Mouse (Mus musculus) CH12.LX (cell line): ENCODE data around the gene Sav1. TPM values are rescaled to one million over a fixed set of nuclear protein-coding genes. Genes with fewer than 3 reads are reported as not detected.
A peak's percentile ranks its signal among the peaks of the same experiment; 100 is the strongest.

Source experiments
- DNase-seq: peaks from one replicate; pipeline ENCODE4 v3.0.0-alpha.2; 2013; ENCODE audit errors: extremely low read depth
- H3K27ac ChIP-seq: 2 replicates; pipeline ENCODE4 v1.5.1; 2012; ENCODE audit warnings: low read depth, mild to moderate bottlenecking, control low read depth, moderate library complexity; ENCODE audit not compliant: insufficient read depth
- H3K27me3 ChIP-seq: replicated peaks from 2 replicates; pipeline ENCODE3; 2012; ENCODE audit warnings: inconsistent platforms
- H3K36me3 ChIP-seq, 2 experiments: replicated peaks in 1 of 2; 2 replicates each; pipeline versions ENCODE3 to v1.6.1; 2012; ENCODE audit warnings: inconsistent platforms in 1 of 2, low read length in 1 of 2, mild to moderate bottlenecking in 1 of 2, mixed read lengths in 1 of 2, moderate library complexity in 1 of 2; ENCODE audit not compliant: control insufficient read depth in 1 of 2, insufficient read depth in 1 of 2
- H3K4me1 ChIP-seq, 2 experiments: 2 replicates each; pipeline ENCODE4 v1.6.1; 2012; ENCODE audit warnings: inconsistent platforms in 1 of 2, moderate library complexity in 1 of 2; ENCODE audit not compliant: insufficient read depth in 2 of 2, control insufficient read depth in 1 of 2
- H3K4me2 ChIP-seq: 2 replicates; pipeline ENCODE4 v1.6.1; 2012; ENCODE audit warnings: low read depth, mild to moderate bottlenecking, control low read depth; ENCODE audit not compliant: poor library complexity, insufficient read depth, severe bottlenecking
- H3K4me3 ChIP-seq, 3 experiments: fragments of 150-350 bp in 1 of 3; sonication (generic) in 1 of 3; replicated peaks in 1 of 3; 2 replicates each; pipeline versions ENCODE3 to v1.5.1; 2011 to 2012; ENCODE audit warnings: low read depth in 2 of 3, low read length in 2 of 3, mild to moderate bottlenecking in 2 of 3, moderate library complexity in 2 of 3, control low read depth in 1 of 3, improper control_type of control experiment in 1 of 3, inconsistent platforms in 1 of 3, mixed read lengths in 1 of 3; ENCODE audit not compliant: poor library complexity in 1 of 3
- H3K79me2 ChIP-seq: replicated peaks from 2 replicates; pipeline ENCODE4 v1.6.1; 2012; ENCODE audit warnings: mild to moderate bottlenecking, moderate library complexity; ENCODE audit not compliant: control insufficient read depth, poor library complexity, insufficient read depth, severe bottlenecking; ENCODE audit errors: extremely low read depth
- H3K9ac ChIP-seq: 2 replicates; pipeline ENCODE4 v1.6.1; 2012; ENCODE audit warnings: low read depth, mild to moderate bottlenecking, control low read depth, moderate library complexity; ENCODE audit not compliant: insufficient read depth
- H3K9me3 ChIP-seq: replicated peaks from 2 replicates; pipeline ENCODE3; 2012; ENCODE audit warnings: low read length, inconsistent platforms, mixed read lengths
- ELF1 ChIP-seq: IDR thresholded peaks from 2 replicates; pipeline ENCODE4 v1.6.1; 2014; ENCODE audit warnings: low read depth, mild to moderate bottlenecking, inconsistent platforms, low read length, improper control_type of control experiment
- EP300 ChIP-seq: IDR thresholded peaks from 2 replicates; pipeline ENCODE4 v1.6.1; 2011; ENCODE audit warnings: low read length, improper control_type of control experiment
- IRF4 ChIP-seq: IDR thresholded peaks from 2 replicates; pipeline ENCODE4 v1.6.1; 2014; ENCODE audit warnings: low read depth, mild to moderate bottlenecking, inconsistent platforms, low read length, improper control_type of control experiment
- KAT2A ChIP-seq: IDR thresholded peaks from 2 replicates; pipeline ENCODE4 v1.6.1; 2012; ENCODE audit warnings: low read length, improper control_type of control experiment, inconsistent platforms; ENCODE audit not compliant: insufficient replicate concordance
- MAFK ChIP-seq: IDR thresholded peaks from 2 replicates; pipeline ENCODE4 v1.6.1; 2011; ENCODE audit warnings: low read length, improper control_type of control experiment; ENCODE audit not compliant: insufficient replicate concordance
- MAX ChIP-seq: IDR thresholded peaks from 2 replicates; pipeline ENCODE4 v1.6.1; 2011; ENCODE audit warnings: low read length, improper control_type of control experiment
- MEF2A ChIP-seq: IDR thresholded peaks from 2 replicates; pipeline ENCODE4 v1.6.1; 2014; ENCODE audit warnings: low read depth, mild to moderate bottlenecking, inconsistent platforms, low read length, improper control_type of control experiment, borderline replicate concordance
- PAX5 ChIP-seq: IDR thresholded peaks from 2 replicates; pipeline ENCODE4 v1.6.1; 2012; ENCODE audit warnings: low read length, inconsistent platforms, mixed read lengths
- POLR2A ChIP-seq: IDR thresholded peaks from 2 replicates; pipeline ENCODE4 v1.6.1; 2011; ENCODE audit warnings: low read depth, mild to moderate bottlenecking, improper control_type of control experiment, low read length
- RAD21 ChIP-seq: IDR thresholded peaks from 2 replicates; pipeline ENCODE4 v1.6.1; 2011; ENCODE audit warnings: low read depth, mild to moderate bottlenecking, low read length, improper control_type of control experiment, moderate library complexity
- RCOR1 ChIP-seq: conservative IDR thresholded peaks from 2 replicates; pipeline ENCODE4 v1.6.1; 2012; ENCODE audit warnings: low read depth, mild to moderate bottlenecking, inconsistent platforms, low read length, improper control_type of control experiment
- SMC3 ChIP-seq: IDR thresholded peaks from 2 replicates; pipeline ENCODE4 v1.6.1; 2011; ENCODE audit warnings: low read depth, low read length, improper control_type of control experiment
- TCF12 ChIP-seq: IDR thresholded peaks from 2 replicates; pipeline ENCODE4 v1.6.1; 2014; ENCODE audit warnings: low read depth, mild to moderate bottlenecking, inconsistent platforms, low read length, improper control_type of control experiment
- UBTF ChIP-seq: IDR thresholded peaks from 2 replicates; pipeline ENCODE4 v1.6.1; 2012; ENCODE audit warnings: low read depth, mild to moderate bottlenecking, inconsistent platforms, low read length, improper control_type of control experiment, moderate library complexity
- USF1 ChIP-seq: IDR thresholded peaks from 2 replicates; pipeline ENCODE4 v1.6.1; 2014; ENCODE audit warnings: low read depth, mild to moderate bottlenecking, inconsistent platforms, low read length, improper control_type of control experiment
- ZC3H11A ChIP-seq: IDR thresholded peaks from 2 replicates; pipeline ENCODE4 v1.6.1; 2012; ENCODE audit warnings: low read depth, mild to moderate bottlenecking, inconsistent platforms, low read length, improper control_type of control experiment
- ZKSCAN1 ChIP-seq: IDR thresholded peaks from 2 replicates; pipeline ENCODE4 v1.6.1; 2012; ENCODE audit warnings: low read depth, inconsistent platforms, low read length, improper control_type of control experiment, borderline replicate concordance
- ZMIZ1 ChIP-seq: IDR thresholded peaks from 2 replicates; pipeline ENCODE4 v1.6.1; 2012; ENCODE audit warnings: low read depth, mild to moderate bottlenecking, inconsistent platforms, low read length, improper control_type of control experiment
- ZNF384 ChIP-seq: IDR thresholded peaks from 2 replicates; pipeline ENCODE4 v1.6.1; 2012; ENCODE audit warnings: low read depth, low read length, improper control_type of control experiment, inconsistent platforms
- dilution Hi-C: fragments of 300-500 bp; cut with MboI; formaldehyde crosslinking; loops from 2 replicates; pipeline ENCODE4 v1.14.3; 2020; ENCODE audit warnings: low sequenced_read_pairs; ENCODE audit not compliant: extremely low pct_unique_long_range_greater_than_20kb, extremely low pct_ligation_motif_present
- in situ Hi-C: fragments of 300-500 bp; cut with MboI; formaldehyde crosslinking; loops from 3 replicates; pipeline ENCODE4 v1.14.3; 2019; ENCODE audit warnings: low sequenced_read_pairs, low pct_ligation_motif_present, low pct_unique_long_range_greater_than_20kb, mixed read lengths
- polyA plus RNA-seq: library from polyadenylated mRNA; unstranded; fragments of >175 nt; gene quantifications from 2 replicates; pipeline ENCODE4 v1.2.1, GENCODE M21; 2012; ENCODE audit warnings: low read depth; ENCODE audit not compliant: insufficient read length
- total RNA-seq, 2 experiments: library from RNA; depleted of rRNA; stranded (reverse); fragments of 300-350 nt in 1 of 2; fragments of >200 nt in 1 of 2; gene quantifications; 2 replicates each; pipeline ENCODE4 v1.2.3; 2012 to 2014

The Sav1 gene
- total and polyA plus RNA-seq, 3 experiments: 13.7 to 31.7 (median 28.1) TPM

DNA sequence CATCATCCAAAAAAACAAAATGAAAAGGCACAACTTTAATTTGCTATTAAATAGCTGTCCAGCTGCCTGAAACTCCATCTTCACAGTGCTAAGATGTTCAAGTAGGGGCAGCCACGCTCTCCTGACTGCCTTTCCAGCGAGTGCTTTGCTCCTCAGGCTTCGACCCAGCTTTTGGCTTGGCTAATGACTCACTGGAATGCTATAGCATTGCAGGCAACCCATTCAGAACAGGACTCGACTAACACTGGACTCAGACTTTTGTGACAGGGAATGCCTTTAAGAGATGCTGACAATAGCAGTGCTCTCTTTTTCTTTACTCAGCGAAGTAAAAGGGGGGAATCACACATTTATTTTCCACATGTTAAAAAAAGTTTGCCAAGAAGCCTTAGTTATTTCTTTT lies 24.9 kb upstream of the Sav1 start:
- Histone ChIP-seq H3K9ac (no peak overlapping the region), H3K27me3 (no peaks in the 10 kb centered on the region), H3K4me3 (no peak overlapping the region), H3K36me3 (peaks cover 12 to 55% of the 10 kb centered on the region in 2 experiments), H3K4me1 (peaks cover 0 to 10% of the 10 kb centered on the region in 2 experiments; a peak in 2 of 4 replicates), H3K27ac (no peak overlapping the region), H3K4me2 (no peak overlapping the region), H3K9me3 (peaks cover 6% of the 10 kb centered on the region), H3K79me2 (no peaks in the 10 kb centered on the region)
- TF ChIP-seq EP300 (no peak), MAX (no peak), KAT2A (no peak), ZNF384 (no peak), USF1 (no peak), ZMIZ1 (no peak), UBTF (no peak)
- no peak for DNase-seq
- in situ Hi-C loops (no loop called here), dilution Hi-C loops (no loop called here)

DNA sequence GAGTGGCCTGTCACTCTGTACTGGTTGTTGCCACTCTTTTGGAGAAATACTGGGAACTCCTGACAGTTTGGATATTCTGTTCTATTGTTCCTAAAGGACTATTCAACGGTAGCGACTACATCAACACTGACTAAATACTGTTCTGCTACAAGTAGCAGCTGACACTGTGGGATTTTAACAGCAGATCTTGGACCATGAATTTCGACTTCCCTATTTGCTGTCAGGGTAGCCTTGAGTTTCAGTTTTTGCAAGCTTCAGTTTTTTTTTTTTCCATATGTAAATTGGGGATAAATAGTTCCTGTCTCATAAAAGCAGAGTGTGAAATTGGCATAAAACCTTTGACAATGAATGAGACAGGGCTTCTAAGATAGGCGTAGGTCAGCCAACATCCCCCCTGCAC lies 23.6 kb upstream of the Sav1 start:
- peaks cover 0 to 10% of the 10 kb centered on the region in 2 experiments; a peak in 2 of 4 replicates for H3K4me1 ChIP-seq
- no peak for DNase-seq
- dilution Hi-C loops: no loop called here
- no peak overlapping the region for H3K9ac ChIP-seq
- TF ChIP-seq ZNF384: peak; percentile 59
- TF ChIP-seq ZKSCAN1: no peak
- no peak for TF ChIP-seq RCOR1
- no peak overlapping the region for H3K27ac ChIP-seq
- H3K36me3 ChIP-seq: peaks cover 9 to 41% of the 10 kb centered on the region in 2 experiments
- H3K4me3 ChIP-seq: no peak overlapping the region
- H3K79me2 ChIP-seq: no peaks in the 10 kb centered on the region
- no peak overlapping the region for H3K4me2 ChIP-seq
- no peaks in the 10 kb centered on the region for H3K27me3 ChIP-seq
- in situ Hi-C loops: no loop called here
- peaks cover 6% of the 10 kb centered on the region for H3K9me3 ChIP-seq

DNA sequence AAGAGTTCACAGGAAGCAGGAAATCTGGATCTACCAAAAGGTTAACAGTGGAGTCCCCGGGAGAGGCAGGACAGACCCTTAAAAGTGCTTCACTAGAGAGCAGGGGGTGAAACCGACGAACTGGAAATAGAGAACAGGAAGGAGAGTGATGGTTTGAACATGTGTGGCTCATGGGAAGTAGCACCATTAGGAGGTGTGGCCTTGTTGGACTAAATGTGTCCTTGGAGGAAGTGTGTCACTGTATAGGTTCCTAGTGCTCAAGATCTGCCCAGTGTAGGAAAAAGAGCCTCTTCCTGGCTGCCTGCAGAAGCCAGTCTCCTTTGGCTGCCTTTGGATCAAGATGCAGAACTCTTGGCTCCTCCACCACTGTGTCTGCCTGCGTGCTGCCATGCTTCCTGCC lies 18.3 kb upstream of the Sav1 start:
- Histone ChIP-seq H3K27ac (no peak overlapping the region), H3K4me1 (peaks cover 4 to 6% of the 10 kb centered on the region in 2 experiments; a peak in 3 of 4 replicates)

More for the DNA sequence above, 18.3 kb upstream of the Sav1 start:
- H3K79me2 ChIP-seq: no peaks in the 10 kb centered on the region
- no peak overlapping the region for H3K4me2 ChIP-seq
- in situ Hi-C loops (no loop called here), dilution Hi-C loops (no loop called here)
- peaks cover 0 to 3% of the 10 kb centered on the region in 2 experiments for H3K36me3 ChIP-seq
- H3K9ac ChIP-seq: no peak overlapping the region
- no peak overlapping the region for H3K4me3 ChIP-seq
- no peaks in the 10 kb centered on the region for H3K9me3 ChIP-seq
- DNase-seq: no peak
- TF ChIP-seq RAD21: no peak
- no peak for TF ChIP-seq ELF1
- TF ChIP-seq RCOR1: no peak
- no peak for TF ChIP-seq IRF4
- TF ChIP-seq MAX: no peak
- no peak for TF ChIP-seq MEF2A
- TF ChIP-seq USF1: no peak
- no peak for TF ChIP-seq ZC3H11A
- no peak for TF ChIP-seq POLR2A
- TF ChIP-seq MAFK: no peak
- TF ChIP-seq TCF12: no peak
- TF ChIP-seq SMC3: no peak
- TF ChIP-seq PAX5: no peak
- H3K27me3 ChIP-seq: no peaks in the 10 kb centered on the region
